Mouse (Mus musculus): Measurements from ENCODE around the gene Jade1.

GRCm38 (mm10) chr3:41514683-41515305 lies 40.7 kb upstream of the Jade1 start:
- TF ChIP-seq ETS1 (IDR thresholded peaks at IDR 0.05; ENCODE audit: low read depth, low read length) (no peak), POLR2AphosphoS2 (IDR thresholded peaks at IDR 0.05; ENCODE audit: low read length) (no peak), EP300 (IDR thresholded peaks at IDR 0.05; ENCODE audit: low read depth in 1 of 2, low read length in 2 of 2) (no peak), NELFE (IDR thresholded peaks at IDR 0.05; ENCODE audit: low read depth, low read length) (no peak), POLR2A (IDR thresholded peaks at IDR 0.05; ENCODE audit: control insufficient read depth in 1 of 2, insufficient read depth in 1 of 2, low read depth in 1 of 2, low read length in 2 of 2, poor library complexity in 1 of 2) (no peak), ELF1 (IDR thresholded peaks at IDR 0.05; ENCODE audit: low read depth, low read length) (no peak), MYC (IDR thresholded peaks at IDR 0.05; ENCODE audit: low read depth, low read length) (no peak), CTCF (IDR thresholded peaks at IDR 0.05 in 2 of 3, conservative IDR thresholded peaks at IDR 0.05 in 1 of 3; ENCODE audit: control insufficient read depth in 1 of 3, insufficient read depth in 1 of 3, low read depth in 2 of 3, low read length in 3 of 3, poor library complexity in 1 of 3, severe bottlenecking in 1 of 3) (no peak), TAL1 (IDR thresholded peaks at IDR 0.05; ENCODE audit: low read length) (no peak)
